Mouse (Mus musculus): ENCODE measurements around the gene Gm49321.
A peak's percentile ranks its signal among the peaks of the same experiment; 100 is the strongest.

The Gm49321 gene

GRCm38 (mm10) chr12:73937353-73937752 lies at the start of gene Gm49321:
TSS of gene Gm49321 (plus strand) at chr12:73937653.
- DNase-seq (ENCODE audit: extremely low spot score): no peak

GRCm38 (mm10) chr12:73888003-73888783 lies 49.3 kb upstream of the Gm49321 start:
- no peak for DNase-seq (ENCODE audit: extremely low spot score)

- no peak for DNase-seq (ENCODE audit: extremely low spot score)
Measured at GRCm38 (mm10) chr12:73889571-73889970, 47.9 kb upstream of the Gm49321 start.

DNA sequence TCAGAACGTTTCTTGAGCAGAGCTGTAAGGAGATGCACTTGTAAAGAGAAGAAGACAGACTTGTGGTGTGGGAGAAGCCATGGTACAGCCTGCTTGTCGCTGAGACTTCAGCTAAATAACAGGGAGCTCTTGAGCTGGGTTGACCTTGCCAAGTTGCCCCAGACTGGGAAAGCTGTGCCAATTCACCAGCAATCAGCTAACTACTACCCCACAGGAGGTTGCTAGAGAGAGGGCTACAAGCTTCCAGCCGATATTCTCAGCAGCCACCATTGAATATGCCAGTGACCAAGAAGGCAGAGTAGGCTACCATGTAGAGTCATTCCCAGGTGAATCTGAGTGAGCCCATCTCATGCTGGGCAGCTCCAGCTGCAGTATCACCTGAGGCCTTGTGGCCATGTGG lies 47.4 kb upstream of the Gm49321 start:
- DNase-seq (ENCODE audit: extremely low spot score): no peak

DNA sequence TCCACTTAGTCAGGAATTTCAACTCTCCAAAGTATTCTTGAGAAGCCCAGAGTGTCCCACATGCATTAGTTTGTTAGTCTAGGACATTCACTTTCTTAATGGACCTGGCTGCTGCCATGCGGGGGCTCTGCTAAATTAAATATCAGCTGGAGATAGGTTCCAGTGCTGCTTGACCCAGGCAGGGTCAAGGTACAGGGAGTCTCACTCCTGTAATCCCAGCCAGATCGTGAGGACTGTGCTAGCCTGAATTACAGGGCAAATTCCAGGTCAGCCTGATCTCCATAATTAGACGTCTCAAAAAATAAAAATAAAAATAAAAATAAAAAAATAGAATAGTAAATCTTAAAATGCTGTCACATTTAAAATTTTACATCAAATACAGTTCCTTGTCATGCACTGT lies 44.8 kb upstream of the Gm49321 start:
- DNase-seq (ENCODE audit: extremely low spot score): no peak

DNA sequence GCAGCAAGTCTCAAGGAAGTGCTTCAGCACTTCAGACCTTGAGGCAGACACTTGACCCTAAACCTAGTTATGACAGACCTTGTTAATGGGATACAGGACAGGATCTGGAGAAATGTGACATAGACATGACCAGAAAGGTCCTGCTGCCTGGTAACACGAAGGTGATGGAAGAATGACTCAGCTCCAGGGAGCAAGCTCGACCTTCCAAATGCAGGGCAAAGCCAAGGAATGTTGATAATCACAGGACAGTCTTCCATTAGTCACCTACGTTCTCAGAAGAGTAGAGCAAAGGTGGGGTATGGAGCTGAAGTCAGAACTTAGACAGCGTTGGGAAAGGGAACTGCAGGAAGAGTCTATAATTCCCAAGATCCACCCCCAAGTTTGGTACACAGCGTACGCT lies 42.6 kb upstream of the Gm49321 start:
- DNase-seq (ENCODE audit: extremely low spot score): no peak

DNA sequence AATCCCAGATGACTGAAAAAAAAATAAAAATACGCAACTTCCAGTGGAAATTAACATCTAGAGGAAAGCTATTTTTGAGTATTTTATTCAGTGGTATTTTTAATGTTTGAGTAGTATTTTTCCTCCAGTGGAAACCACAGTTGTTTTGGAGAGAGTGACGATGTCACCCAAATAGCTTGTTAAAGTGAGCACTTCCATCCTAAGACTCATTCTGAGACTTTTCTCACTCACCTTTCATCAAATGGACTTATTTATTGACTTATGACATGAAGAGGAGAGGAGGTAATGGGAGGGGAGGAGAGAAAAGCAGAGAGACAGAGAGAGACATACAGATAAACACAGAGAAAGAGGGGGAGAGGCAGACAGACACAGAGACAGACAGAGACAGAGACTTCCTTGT lies 41.8 kb upstream of the Gm49321 start:
- no peak for DNase-seq (ENCODE audit: extremely low spot score)

DNA sequence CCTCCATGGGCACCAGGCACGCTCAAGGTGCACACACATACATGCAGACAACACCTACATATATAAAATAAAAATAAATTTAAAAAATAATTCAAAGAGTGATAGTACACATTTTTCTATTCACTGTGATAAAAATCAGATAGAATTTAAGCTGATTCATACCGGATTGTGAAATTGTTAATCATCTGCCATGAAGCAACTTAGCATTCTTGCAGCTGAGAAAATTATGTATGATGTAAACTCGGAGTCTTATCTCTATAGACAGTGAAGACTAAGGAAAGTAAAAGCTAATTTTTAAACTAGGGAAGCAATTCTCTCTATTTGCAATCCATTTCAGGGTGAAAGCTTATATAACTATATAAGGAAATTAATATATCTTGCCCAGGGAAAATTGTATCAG lies 41.0 kb upstream of the Gm49321 start:
- no peak for DNase-seq (ENCODE audit: extremely low spot score)

DNA sequence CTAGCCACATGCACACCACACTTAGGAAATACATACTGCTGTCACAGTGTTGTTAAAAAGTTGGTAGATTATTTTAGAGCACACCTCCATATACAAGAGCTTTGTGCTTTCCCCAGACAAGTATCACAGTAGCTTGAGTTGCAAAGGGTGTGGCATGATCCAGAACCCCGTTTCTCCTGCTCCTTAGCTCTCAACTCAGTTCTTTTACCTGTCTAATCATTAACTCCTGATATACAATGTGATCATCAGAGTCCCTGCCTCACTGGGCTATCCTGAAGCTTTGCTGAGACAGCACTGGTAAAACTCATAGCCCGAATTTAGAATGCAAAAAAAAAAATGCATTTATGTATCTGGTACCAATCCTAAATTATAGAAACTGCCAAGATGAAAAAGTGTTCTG lies 39.2 kb upstream of the Gm49321 start:
- DNase-seq (ENCODE audit: extremely low spot score): no peak

- no peak for DNase-seq (ENCODE audit: extremely low spot score)
Measured at GRCm38 (mm10) chr12:73904133-73904934, 33.1 kb upstream of the Gm49321 start.

- no peak for DNase-seq (ENCODE audit: extremely low spot score)
Measured at GRCm38 (mm10) chr12:73905041-73905440, 32.4 kb upstream of the Gm49321 start.

- DNase-seq (ENCODE audit: extremely low spot score): no peak
Measured at GRCm38 (mm10) chr12:73905555-73905954, 31.9 kb upstream of the Gm49321 start.

GRCm38 (mm10) chr12:73907079-73907672 lies 30.3 kb upstream of the Gm49321 start:
- no peak for DNase-seq (ENCODE audit: extremely low spot score)

- DNase-seq (ENCODE audit: extremely low spot score): peak; percentile 97
Measured at GRCm38 (mm10) chr12:73907673-73908150, 29.7 kb upstream of the Gm49321 start.

- peak; percentile 79 for DNase-seq (ENCODE audit: extremely low spot score)
Measured at GRCm38 (mm10) chr12:73908274-73909012, 29.0 kb upstream of the Gm49321 start.

DNA sequence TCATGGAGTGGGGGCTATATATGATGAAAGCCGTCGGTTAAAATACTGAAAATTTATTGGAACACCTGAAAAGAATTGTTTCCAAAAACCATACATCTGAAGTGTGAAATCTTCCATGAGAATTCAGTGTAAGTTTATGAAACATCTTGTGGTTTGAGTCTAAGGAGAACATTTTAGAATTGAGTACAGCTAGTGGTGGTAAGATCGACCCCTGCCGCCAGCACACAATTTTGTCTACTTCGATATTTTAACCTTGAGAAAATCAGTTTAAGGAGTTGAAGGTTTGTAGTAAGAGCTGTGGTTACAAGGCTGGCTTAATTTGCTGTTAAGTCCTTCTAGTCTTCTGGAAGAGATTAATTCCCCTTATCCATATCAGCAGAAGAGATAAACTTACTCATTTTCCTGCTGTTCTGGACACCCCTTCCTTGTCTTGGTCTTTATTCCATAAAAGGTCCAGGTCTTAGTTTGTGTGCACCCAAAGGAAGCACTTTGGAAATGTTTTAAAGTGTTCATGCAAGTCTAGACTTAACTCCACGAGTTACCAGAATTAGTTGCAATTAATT lies 28.4 kb upstream of the Gm49321 start:
- no peak for DNase-seq (ENCODE audit: extremely low spot score)

- no peak for DNase-seq (ENCODE audit: extremely low spot score)
Measured at GRCm38 (mm10) chr12:73918479-73918878, 19.0 kb upstream of the Gm49321 start.

DNA sequence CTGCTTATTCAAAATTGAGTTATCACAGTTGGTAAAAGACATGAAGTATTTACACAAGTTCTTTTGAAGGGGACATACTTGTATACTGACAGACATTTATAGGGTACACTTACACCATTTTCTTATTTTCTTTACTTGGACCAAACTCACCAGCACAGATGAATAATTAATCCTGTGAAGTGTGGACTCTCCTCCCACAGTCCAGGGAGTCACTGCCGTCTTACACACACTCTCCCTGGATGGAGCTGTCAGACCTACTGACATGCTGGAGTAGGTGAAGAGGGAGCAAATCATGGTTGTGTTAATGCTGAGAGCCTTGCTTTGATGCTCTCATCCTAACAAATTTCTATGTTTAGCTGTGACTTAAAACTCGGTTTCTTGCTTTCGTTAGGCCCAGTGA lies 7.2 kb upstream of the Gm49321 start:
- no peak for DNase-seq (ENCODE audit: extremely low spot score)

GRCm38 (mm10) chr12:73931274-73931673 lies 6.2 kb upstream of the Gm49321 start:
- DNase-seq (ENCODE audit: extremely low spot score): no peak

DNA sequence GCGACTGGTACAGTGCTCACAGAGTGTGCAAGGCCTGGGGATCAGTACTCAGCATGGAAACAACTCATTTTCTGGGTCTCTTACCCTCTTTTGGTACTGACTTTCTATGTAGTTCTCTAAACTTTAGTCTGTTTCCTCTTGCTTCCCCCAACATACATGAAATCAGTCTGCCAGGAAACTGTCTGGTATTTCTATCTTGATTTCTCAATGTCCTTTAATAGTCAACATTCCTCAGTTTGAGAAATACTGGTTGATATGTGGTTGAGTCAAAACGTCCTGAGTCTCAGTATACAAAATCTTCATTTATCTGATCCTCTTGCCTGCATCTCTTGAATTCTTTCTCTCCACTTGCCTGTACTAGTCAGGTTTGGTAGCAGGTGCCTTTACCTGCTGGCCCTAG lies 2.9 kb upstream of the Gm49321 start:
- no peak for DNase-seq (ENCODE audit: extremely low spot score)

DNA sequence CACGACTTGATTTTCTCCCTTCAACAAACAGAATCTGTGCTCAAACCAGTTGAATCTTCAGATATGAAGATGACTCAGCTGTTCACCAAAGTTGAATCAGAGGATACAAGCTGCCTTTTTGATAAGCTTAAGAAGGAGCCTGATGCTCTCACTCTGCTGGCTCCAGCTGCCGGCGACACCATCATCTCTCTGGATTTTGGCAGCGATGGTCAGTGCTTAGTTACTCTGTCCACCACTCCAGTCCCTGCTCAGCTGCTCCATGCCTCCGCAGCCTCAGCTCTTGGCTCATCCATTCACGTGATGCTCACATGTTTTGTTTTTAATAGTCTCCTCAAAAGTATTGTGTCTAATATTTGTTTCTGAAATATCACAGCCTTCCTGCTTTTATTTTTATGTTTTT lies 2.1 kb downstream of the Gm49321 start:
- no peak for DNase-seq (ENCODE audit: extremely low spot score)

GRCm38 (mm10) chr12:73948415-73948814 lies 11.0 kb downstream of the Gm49321 start:
- DNase-seq (ENCODE audit: extremely low spot score): no peak

All from embryo, embryonic 9.5 days (tissue).